Mouse (Mus musculus): ENCODE results near the gene Srd5a1.

DNA sequence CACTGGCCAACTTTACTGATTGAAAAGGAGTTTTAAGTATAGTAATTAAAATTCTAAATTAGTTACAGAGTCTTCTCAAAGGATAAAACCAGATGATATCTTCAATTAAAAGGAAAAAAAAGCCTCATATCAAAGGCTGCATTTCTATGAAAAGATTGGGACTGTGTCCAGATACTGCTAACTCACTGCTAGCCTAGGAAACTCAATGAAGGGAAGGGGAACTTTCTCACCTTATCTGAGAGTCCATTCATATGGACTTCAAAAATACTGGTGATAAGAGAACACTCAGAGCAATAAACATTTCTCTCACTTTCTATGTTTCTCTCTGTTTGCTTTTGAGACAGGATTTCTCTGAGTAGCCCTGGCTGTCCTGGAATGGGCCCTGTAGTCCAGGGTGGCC is 46.7 kb downstream of the Srd5a1 start:
- TF ChIP-seq MYOD1 (IDR thresholded peaks at IDR 0.05; ENCODE audit: control insufficient read depth, insufficient read length, low read depth) = no peak
- no peak for TF ChIP-seq CTCF (IDR thresholded peaks at IDR 0.05; ENCODE audit: control insufficient read depth, insufficient read depth, insufficient read length)
